Mouse (Mus musculus) E14TG2a.4 (cell line): Measurements from ENCODE around the gene Rpa1.

Source experiments
- CTCF ChIP-seq: conservative IDR thresholded peaks from 2 replicates; pipeline ENCODE4 v1.5.1; 2014; ENCODE audit warnings: low read length
- NANOG ChIP-seq: IDR thresholded peaks from 2 replicates; pipeline ENCODE4 v1.6.1; 2014; ENCODE audit warnings: borderline replicate concordance, low read length, mixed read lengths

GRCm38 (mm10) chr11:75292281-75292680 lies 55.8 kb downstream of the Rpa1 start:
- TF ChIP-seq CTCF (no peak), NANOG (no peak)
